Mouse (Mus musculus): ENCODE results near the gene Cotl1. TPM values are rescaled to one million over a fixed set of nuclear protein-coding genes. Genes with fewer than 3 reads are reported as not detected.
A peak's percentile ranks its signal among the peaks of the same experiment; 100 is the strongest.

Cotl1 gene
- total RNA-seq, 2 experiments from 2014 or later = 24.4 to 30.4 TPM

DNA sequence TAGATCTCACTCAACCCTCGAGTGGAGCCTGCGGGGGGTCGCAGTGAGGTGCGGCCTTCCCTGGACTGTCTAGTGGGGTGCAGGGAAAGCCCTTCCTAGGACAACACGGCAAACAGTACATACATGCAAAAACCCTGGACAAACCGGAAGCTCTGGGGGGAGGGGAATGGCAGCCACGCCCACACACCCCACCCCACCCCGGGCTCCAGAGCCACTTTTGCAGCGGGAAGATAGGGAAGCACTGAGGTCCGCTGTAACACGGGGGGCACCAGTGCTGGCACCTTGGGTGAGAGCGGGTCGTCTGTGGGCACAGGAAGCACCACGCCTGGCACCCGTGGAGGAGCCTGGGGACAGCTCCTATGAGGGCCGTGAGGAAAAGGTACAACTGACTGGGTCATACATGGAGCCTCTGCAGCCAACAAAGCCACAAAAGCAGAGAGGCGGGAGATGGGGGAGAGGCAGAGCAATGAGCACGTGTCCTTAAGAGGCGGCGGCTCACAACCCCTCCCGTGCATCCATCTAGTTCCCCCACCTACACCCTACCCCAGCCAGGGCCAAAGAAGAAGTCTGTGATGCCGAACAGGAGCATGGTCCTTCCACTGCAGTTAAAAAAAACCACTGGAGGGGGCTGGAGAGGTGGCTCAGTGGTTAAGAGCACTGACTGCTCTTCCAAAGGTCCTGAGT is 74.4 kb downstream of the Cotl1 start:
- 0 out of 2 replicates have a peak, but pooled peaks have one; percentile 11 for ATAC-seq (replicated peaks; ENCODE audit: low FRiP score, low TSS enrichment, poor library complexity, severe bottlenecking)

DNA sequence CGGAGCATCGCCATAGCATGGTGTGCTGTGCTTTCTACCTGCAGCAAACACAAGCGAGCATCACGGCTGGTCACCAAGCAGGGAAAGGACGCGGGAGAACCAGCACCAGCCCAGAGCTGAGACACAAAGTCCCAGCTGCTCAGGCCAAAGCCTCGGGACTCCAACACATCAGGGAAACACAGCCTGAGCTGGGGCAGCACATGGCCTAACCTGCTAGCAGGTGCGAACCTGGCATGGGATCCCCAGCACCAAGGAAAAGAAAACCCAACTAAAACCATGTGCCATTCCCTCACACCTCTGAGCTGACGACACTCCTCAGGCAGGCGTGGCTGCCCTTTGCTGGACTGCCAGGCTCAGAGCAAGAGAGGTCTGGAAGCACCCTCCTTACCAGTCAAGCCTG is 75.0 kb downstream of the Cotl1 start:
- no peak for ATAC-seq (replicated peaks; ENCODE audit: low FRiP score, low TSS enrichment, poor library complexity, severe bottlenecking)

DNA sequence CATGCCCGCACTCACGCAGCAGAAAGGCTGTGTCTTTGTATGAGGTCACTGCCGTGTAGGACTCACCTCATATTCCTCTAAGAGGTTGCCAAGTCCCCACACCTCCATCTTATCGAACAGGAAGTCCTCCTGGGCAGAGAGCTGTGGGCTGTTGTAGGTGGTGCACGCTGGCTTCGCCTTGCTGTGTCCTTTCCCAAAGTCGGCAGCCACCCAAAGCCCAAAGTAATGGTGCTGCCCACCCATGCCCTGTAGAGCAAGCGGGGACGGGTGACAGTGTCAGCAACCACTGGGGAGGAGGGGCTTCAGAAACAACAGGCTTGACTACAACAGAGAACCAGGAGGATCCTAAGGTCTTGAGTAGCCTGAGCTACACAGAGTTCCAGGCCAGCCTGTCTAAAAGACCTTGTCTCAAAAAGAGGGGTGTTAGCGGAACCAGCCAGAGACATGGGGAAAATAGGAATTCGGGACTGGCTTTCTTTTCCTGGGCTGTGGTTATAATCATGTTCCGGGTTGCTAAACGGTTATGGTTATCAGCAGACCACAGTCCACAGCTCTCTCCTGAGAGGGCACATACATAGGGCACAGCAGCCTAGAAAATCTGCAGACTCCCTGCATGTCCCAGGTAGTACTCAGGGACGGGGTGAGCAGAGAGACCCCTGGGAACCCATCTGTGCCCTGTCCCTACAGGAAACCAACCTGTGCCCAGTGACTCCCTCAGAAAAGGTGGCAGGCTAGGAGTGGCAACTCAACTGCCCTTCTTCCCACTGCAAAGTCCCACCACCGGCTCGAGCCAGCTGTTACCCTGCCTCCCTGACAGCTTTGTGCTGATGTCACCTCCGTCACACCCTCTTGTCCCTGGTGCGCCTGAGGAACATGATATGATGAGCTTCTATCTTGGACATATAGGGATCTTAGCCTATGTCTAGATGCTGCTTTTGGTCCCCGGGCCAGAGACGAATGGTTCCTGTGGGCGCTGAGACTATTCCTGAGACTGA is 77.8 kb downstream of the Cotl1 start:
- peak; percentile 72 for ATAC-seq (replicated peaks; ENCODE audit: low FRiP score, low TSS enrichment, poor library complexity, severe bottlenecking)

DNA sequence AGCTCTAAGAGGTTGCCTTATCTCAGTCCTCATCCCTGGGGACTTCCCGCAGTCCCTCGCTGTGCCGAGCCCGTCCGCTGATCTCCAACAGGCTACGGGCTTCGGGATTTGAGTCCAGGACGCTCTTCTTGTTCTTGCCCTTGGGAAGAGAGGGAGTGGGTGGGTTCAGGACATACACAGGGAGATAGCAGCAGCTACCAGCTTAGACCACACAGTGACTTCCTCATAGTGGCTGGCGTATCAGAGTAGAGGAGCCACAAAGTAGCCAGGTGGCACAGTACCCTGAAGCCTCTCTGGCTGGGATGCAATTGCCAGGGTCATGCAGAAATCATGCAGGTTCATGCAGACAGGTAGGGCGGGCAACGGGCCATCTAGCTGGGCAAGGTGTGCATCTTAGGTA is 78.7 kb downstream of the Cotl1 start:
- no peak for ATAC-seq (replicated peaks; ENCODE audit: low FRiP score, low TSS enrichment, poor library complexity, severe bottlenecking)

Other genes starting within 250 kb of the Cotl1 start
- 23.5 and 24.6 TPM in 2 replicates for gene Taf1c, start 235.3 kb downstream of the Cotl1 start, total RNA-seq (2014; fragmentation: Nextera tagmentation)
- gene Taf1c, start 235.3 kb downstream of the Cotl1 start, total RNA-seq (2017) = 18.5 and 21.8 TPM in 2 replicates
- not detected in 2 replicates for gene Adad2, start 227.8 kb downstream of the Cotl1 start, total RNA-seq (2014; fragmentation: Nextera tagmentation)
- gene Adad2, start 227.8 kb downstream of the Cotl1 start, total RNA-seq (2017) = not detected in 2 replicates
- gene Kcng4, start 204.9 kb downstream of the Cotl1 start, total RNA-seq (2014; fragmentation: Nextera tagmentation) = not detected in 2 replicates
- not detected in 2 replicates for gene Kcng4, start 204.9 kb downstream of the Cotl1 start, total RNA-seq (2017)
- not detected in 2 replicates for gene Wfdc1, start 174.2 kb downstream of the Cotl1 start, total RNA-seq (2014; fragmentation: Nextera tagmentation)
- not detected in 2 replicates for gene Wfdc1, start 174.2 kb downstream of the Cotl1 start, total RNA-seq (2017)
- not detected in 2 replicates for gene Atp2c2, start 140.5 kb downstream of the Cotl1 start, total RNA-seq (2014; fragmentation: Nextera tagmentation)
- gene Atp2c2, start 140.5 kb downstream of the Cotl1 start, total RNA-seq (2017) = 0.56 TPM in 1 of 2 replicates, not detected in the other
- gene Tldc1, start 62.1 kb downstream of the Cotl1 start, total RNA-seq (2014; fragmentation: Nextera tagmentation) = 8.5 and 12.4 TPM in 2 replicates
- gene Tldc1, start 62.1 kb downstream of the Cotl1 start, total RNA-seq (2017) = 5.7 and 11.5 TPM in 2 replicates
- 2.2 and 4.4 TPM in 2 replicates for gene Klhl36, start 21.7 kb upstream of the Cotl1 start, total RNA-seq (2014; fragmentation: Nextera tagmentation)
- gene Klhl36, start 21.7 kb upstream of the Cotl1 start, total RNA-seq (2017) = 3.2 and 5.6 TPM in 2 replicates
- 211 and 258 TPM in 2 replicates for gene Usp10, start 69.8 kb upstream of the Cotl1 start, total RNA-seq (2014; fragmentation: Nextera tagmentation)
- 78.8 and 80.2 TPM in 2 replicates for gene Usp10, start 69.8 kb upstream of the Cotl1 start, total RNA-seq (2017)
- gene Gm20388, start 70.3 kb upstream of the Cotl1 start, total RNA-seq (2014; fragmentation: Nextera tagmentation) = 7.3 and 11.4 TPM in 2 replicates
- 17.9 and 18.1 TPM in 2 replicates for gene Gm20388, start 70.3 kb upstream of the Cotl1 start, total RNA-seq (2017)
- 0.47 TPM in 1 of 2 replicates, not detected in the other for gene Crispld2, start 151.9 kb upstream of the Cotl1 start, total RNA-seq (2014; fragmentation: Nextera tagmentation)
- gene Crispld2, start 151.9 kb upstream of the Cotl1 start, total RNA-seq (2017) = not detected in 2 replicates

Data from megakaryocyte-erythroid progenitor cell, adult 5-6 weeks (primary cell).